Mouse (Mus musculus) hindbrain, embryonic 11.5 days (tissue): ENCODE results near the gene Ccdc115. TPM values are rescaled to one million over a fixed set of nuclear protein-coding genes. Genes with fewer than 3 reads are reported as not detected.

Experiments
- ATAC-seq: fragments of 200-750 bp; cut with Nextera tagmentation; 2 replicates; pipeline ENCODE4 v1.8.0; 2017; ENCODE audit warnings: mild to moderate bottlenecking, moderate TSS enrichment, moderate library complexity; ENCODE audit not compliant: low FRiP score
- DNase-seq: peaks from one replicate; pipeline ENCODE4 v3.0.0-alpha.2; 2015; ENCODE audit warnings: low spot score
- H3K27ac ChIP-seq: fragments of 300-500 bp; sonication (generic); 2 replicates; pipeline ENCODE4 v1.5.1; 2014; ENCODE audit warnings: mild to moderate bottlenecking, low read depth, low read length
- H3K27me3 ChIP-seq: fragments of 300-500 bp; sonication (generic); 2 replicates; pipeline ENCODE4 v1.6.1; 2014; ENCODE audit warnings: mild to moderate bottlenecking, low read length, moderate library complexity, mixed read lengths; ENCODE audit not compliant: control insufficient read depth, insufficient read depth
- H3K36me3 ChIP-seq: fragments of 300-500 bp; sonication (generic); 2 replicates; pipeline ENCODE4 v1.6.1; 2014; ENCODE audit warnings: mild to moderate bottlenecking, low read length, moderate library complexity, mixed read lengths; ENCODE audit not compliant: control insufficient read depth, insufficient read depth
- H3K4me1 ChIP-seq: fragments of 300-500 bp; sonication (generic); replicated peaks from 2 replicates; pipeline ENCODE4 v1.6.1; 2014; ENCODE audit warnings: low read length, mixed read lengths; ENCODE audit not compliant: control insufficient read depth, insufficient read depth
- H3K4me2 ChIP-seq: fragments of 300-500 bp; sonication (generic); replicated peaks from 2 replicates; pipeline ENCODE4 v1.6.1; 2014; ENCODE audit warnings: mild to moderate bottlenecking, low read depth, low read length
- H3K4me3 ChIP-seq: fragments of 300-500 bp; sonication (generic); 2 replicates; pipeline ENCODE4 v1.5.1; 2014; ENCODE audit warnings: low read depth, low read length
- H3K9ac ChIP-seq: fragments of 300-500 bp; sonication (generic); 2 replicates; pipeline ENCODE4 v1.6.1; 2014; ENCODE audit warnings: low read depth, low read length
- H3K9me3 ChIP-seq: fragments of 300-500 bp; sonication (generic); 2 replicates; pipeline ENCODE4 v1.6.1; 2016; ENCODE audit warnings: low read length; ENCODE audit not compliant: control insufficient read depth
- WGBS: fragments of 180-500 bp; shearing (Covaris S2); extraction: QIAGEN DNeasy Blood & Tissue Kit; methylation state at CpG from one replicate; pipeline ENCODE4 v1.1.7; 2014; 5-methylcytosine and 5-hydroxymethylcytosine counted together
- polyA plus RNA-seq: library from polyadenylated mRNA; unstranded; fragments of >200 nt; fragmentation: Nextera tagmentation; extraction: Ambion mirVana; gene quantifications from 2 replicates; pipeline ENCODE4 v1.2.1, GENCODE M21; 2014

Gene Ccdc115
- polyA plus RNA-seq, 1 experiment from 2014 or later = 68.5 TPM

DNA sequence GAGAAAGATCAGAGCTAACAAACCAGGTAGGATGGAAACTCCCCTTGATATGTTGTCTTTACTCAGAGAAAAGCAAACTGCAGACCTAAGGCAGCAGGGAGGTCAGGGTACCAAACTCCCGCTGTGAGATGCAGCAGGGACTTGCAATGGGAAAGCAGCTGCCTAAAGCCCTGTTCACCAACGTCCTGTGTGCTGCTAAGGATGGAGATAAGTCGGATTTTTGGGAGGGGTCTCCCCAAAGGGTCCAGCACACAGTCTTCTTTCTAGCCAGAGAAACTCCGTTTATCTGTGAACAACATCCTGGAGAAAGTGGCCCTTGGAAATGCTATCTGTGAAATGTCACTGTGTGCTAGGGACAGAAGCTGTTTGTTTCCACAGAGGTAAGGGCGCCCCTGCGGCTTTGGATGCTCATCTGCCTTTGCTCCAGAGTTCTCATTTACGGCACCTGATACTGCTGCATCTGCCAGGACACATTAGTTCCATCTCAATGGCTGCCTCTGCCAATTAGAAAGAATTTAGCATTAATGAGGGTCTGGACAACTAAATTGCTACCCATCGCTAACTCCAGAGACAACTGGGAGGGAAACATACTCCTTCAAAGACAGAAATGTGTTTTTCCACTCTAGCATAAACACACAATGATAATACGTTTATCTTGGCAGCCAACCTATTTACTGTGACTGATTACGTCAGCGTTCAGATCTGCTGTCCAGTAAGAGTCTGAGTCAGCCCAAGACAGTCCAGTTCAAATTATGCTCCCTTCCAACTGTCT is 40.1 kb downstream of the Ccdc115 start:
- no peaks in the 10 kb centered on the region for H3K9me3 ChIP-seq
- no peaks in the 10 kb centered on the region for H3K36me3 ChIP-seq
- no peak overlapping the region for H3K4me3 ChIP-seq
- no peak overlapping the region for H3K4me2 ChIP-seq
- ATAC-seq = no peak
- no peaks in the 10 kb centered on the region; the same call in 1 of the 2 replicates for H3K4me1 ChIP-seq
- H3K27ac ChIP-seq = no peak overlapping the region
- H3K27me3 ChIP-seq = no peaks in the 10 kb centered on the region
- 51% methylated on average over 11 of the region's 11 CpGs for WGBS
- DNase-seq = peak; percentile 10
- H3K9ac ChIP-seq = no peak overlapping the region

DNA sequence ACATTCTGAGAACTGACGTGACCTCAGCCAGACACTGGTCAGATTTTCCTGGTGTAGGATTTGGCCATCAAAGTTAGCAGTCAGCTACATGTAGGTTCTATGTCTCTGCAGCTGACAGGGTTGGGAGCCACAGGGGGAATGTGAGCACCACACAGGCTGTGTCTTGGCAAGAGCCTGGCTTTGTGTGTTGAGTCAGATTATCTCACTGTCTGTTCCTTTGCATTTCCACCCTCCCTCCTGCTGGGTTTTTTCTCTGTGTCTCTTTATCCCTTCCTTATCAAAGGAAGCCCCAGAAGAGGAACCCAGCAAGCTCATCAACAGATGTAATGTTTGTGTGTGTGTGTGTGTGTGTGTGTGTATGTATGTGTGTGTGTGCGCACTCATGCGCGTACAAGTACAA is 43.2 kb downstream of the Ccdc115 start:
- 91% methylated on average over 4 of the region's 4 CpGs for WGBS
- H3K9me3 ChIP-seq = no peaks in the 10 kb centered on the region
- DNase-seq (no peak), ATAC-seq (no peak)
- H3K4me3 ChIP-seq = no peak overlapping the region
- H3K9ac ChIP-seq = no peak overlapping the region
- H3K4me2 ChIP-seq = no peak overlapping the region
- H3K27ac ChIP-seq = no peak overlapping the region
- no peaks in the 10 kb centered on the region for H3K4me1 ChIP-seq
- H3K36me3 ChIP-seq = no peaks in the 10 kb centered on the region
- H3K27me3 ChIP-seq = no peaks in the 10 kb centered on the region

DNA sequence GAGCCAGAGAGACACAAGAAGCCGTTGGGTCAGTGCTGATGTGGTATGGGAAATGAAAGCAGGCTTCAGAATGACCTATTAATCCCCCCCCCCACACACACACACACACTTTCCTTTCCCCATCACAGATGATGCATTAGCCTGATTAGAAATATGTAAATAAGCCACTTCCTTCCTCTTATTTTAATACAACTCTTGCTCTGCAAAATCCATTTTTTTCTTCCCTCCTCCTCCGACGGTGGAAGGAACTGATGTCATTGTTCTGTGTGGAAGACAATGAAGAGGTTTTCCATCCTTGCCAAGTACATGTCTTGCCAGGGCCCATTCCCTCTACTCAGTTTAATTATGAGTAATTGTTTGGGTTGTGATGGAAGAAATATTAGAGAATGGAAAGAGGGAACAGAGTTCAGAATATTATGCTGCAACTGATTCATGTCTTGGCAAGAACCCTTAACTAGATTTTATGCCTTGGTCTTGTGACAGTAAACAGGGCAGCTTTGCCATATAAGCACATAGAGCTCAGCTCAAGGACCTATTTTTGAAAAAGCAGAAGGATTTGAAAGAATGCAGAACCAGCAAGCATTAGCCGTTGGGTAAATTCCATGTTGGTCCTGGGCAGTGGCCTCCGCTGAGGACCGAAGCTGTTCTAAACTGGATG is 50.1 kb downstream of the Ccdc115 start:
- no peak for ATAC-seq
- H3K4me3 ChIP-seq = no peak overlapping the region
- H3K27ac ChIP-seq = no peak overlapping the region
- H3K4me1 ChIP-seq = no peaks in the 10 kb centered on the region
- no peak overlapping the region for H3K4me2 ChIP-seq
- H3K9ac ChIP-seq = no peak overlapping the region
- 77% methylated on average over 6 of the region's 6 CpGs for WGBS
- no peaks in the 10 kb centered on the region for H3K36me3 ChIP-seq
- H3K9me3 ChIP-seq = no peaks in the 10 kb centered on the region
- DNase-seq = no peak
- no peaks in the 10 kb centered on the region for H3K27me3 ChIP-seq

DNA sequence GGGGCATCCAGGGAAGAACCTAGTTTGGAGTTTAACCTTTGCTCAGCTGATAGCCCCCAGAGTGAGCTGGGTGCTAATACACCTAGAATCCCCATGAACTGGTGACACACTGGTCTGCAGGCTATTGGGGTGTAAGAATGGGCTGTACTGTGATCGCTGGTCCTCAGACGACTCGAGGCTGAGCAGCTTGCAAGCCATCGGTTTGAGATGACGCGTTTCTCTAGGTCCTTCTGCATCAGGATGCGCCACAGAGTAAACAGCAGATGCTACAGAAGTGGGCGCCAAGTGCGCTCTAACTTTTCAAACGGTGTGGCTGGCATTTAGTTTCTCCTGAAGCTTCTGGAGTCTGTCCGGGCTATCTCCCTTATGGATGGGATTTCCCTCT is 50.6 kb downstream of the Ccdc115 start:
- H3K36me3 ChIP-seq = no peaks in the 10 kb centered on the region
- H3K4me2 ChIP-seq = no peak overlapping the region
- H3K9me3 ChIP-seq = no peaks in the 10 kb centered on the region
- H3K27me3 ChIP-seq = no peaks in the 10 kb centered on the region
- H3K4me1 ChIP-seq = no peaks in the 10 kb centered on the region
- no peak overlapping the region for H3K9ac ChIP-seq
- WGBS = 92% methylated on average over 11 of the region's 11 CpGs
- no peak overlapping the region for H3K4me3 ChIP-seq
- no peak overlapping the region for H3K27ac ChIP-seq
- no peak for ATAC-seq
- no peak for DNase-seq

DNA sequence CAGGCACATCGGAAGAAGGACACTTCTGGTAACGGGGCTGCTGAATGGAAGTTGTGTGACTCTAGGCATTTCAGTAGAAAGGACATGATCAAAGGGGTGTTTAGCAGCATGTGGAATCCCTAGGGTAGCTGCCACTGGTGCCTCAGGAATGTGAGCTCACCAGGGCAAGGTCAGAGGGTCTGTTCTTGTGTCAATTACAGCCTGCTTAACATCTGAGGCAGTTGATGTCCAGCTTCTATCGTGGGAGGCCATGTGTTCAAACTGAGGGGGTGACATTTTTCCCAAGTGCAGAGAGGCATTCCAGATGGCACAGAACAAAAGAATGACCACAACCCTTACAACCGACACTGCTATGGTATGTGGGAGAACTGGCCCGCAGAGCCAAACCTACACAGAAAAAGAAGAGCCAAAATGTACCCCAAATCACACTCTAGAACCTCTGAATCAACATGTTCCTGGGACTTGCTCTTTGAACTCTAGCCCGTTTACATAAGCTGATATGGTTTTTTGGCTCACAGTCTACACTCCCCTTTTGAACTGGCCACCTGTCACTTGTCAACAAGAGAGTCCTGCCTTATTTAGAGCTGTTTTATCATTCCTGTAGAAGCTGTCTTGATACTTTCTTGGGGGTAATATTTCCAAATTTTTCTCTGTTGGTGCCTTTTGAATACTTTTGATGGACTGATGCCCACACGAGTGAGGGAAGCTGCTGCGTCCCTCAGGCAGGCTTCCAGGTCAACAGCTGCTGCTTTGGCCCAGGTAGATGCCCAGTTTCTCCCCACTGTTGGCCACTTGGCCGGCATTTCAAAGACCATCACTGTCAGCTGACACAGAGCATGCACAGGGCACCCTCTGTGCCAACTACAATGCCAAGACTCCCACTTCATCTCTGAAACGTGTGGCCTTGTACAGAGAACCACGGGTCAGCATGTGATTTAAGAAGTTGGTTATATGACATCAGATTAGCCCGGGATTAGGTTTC is 51.8 kb downstream of the Ccdc115 start:
- no peaks in the 10 kb centered on the region for H3K9me3 ChIP-seq
- no peak overlapping the region for H3K27ac ChIP-seq
- H3K4me2 ChIP-seq = no peak overlapping the region
- no peak overlapping the region for H3K4me3 ChIP-seq
- no peaks in the 10 kb centered on the region for H3K4me1 ChIP-seq
- H3K36me3 ChIP-seq = no peaks in the 10 kb centered on the region
- ATAC-seq (no peak), DNase-seq (peak; percentile 20)
- H3K27me3 ChIP-seq = no peaks in the 10 kb centered on the region
- H3K9ac ChIP-seq = no peak overlapping the region
- 57% methylated on average over 12 of the region's 12 CpGs for WGBS

Other genes with a start within 250 kb of the Ccdc115 start
- gene Imp4, start 179 bp upstream of the Ccdc115 start, polyA plus RNA-seq = 87.7 and 94.5 TPM in 2 replicates
- 7.6 and 9.6 TPM in 2 replicates for gene Ptpn18, start 20.1 kb upstream of the Ccdc115 start, polyA plus RNA-seq
- not detected in 2 replicates for gene Prss39, start 58.7 kb upstream of the Ccdc115 start, polyA plus RNA-seq
- gene Cfc1, start 96.0 kb upstream of the Ccdc115 start, polyA plus RNA-seq = not detected in 2 replicates
- not detected in 2 replicates for gene Prss40, start 121.3 kb upstream of the Ccdc115 start, polyA plus RNA-seq
- 4.1 and 4.3 TPM in 2 replicates for gene Amer3, start 140.0 kb upstream of the Ccdc115 start, polyA plus RNA-seq